Mouse (Mus musculus): Measurements from ENCODE around the gene Rps27rt.

DNA sequence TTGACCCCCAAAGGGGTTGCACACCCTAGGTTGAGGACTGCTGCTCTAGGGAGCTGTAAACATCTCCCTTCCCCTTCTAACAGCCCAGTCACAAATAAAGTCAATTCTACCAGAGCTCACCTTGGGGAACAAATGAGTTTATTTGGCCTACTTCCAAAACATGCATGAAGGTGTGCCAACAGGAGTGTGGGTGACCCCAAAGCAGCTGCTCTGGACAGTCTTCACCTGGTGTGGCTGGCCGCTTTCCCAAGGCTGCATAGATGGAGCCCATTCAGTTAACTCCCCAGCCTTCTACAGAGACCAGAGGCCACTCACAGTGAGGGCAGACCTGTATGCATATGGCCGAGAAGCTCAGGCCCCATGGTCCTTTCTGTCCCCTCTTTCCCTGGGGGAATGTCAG, 38.9 kb upstream of the Rps27rt start:
- TF ChIP-seq POLR2A (IDR thresholded peaks at IDR 0.05; ENCODE audit: control insufficient read depth, extremely low read depth, insufficient read depth, low read length, poor library complexity) (no peak), CTCF (IDR thresholded peaks at IDR 0.05; ENCODE audit: borderline replicate concordance, control insufficient read depth, extremely low read depth, insufficient read depth, low read length, poor library complexity) (no peak)

All from thymus, adult 2 months (tissue).